Mouse (Mus musculus): ENCODE measurements around the gene Kidins220. TPM values are rescaled to one million over a fixed set of nuclear protein-coding genes. Genes with fewer than 3 reads are reported as not detected.

Gene Kidins220
- 20.6 and 29.9 TPM in 2 replicates for polyA plus RNA-seq (2012; rRNA removed)

GRCm38 (mm10) chr12:24974446-24975114 is at the start of gene Kidins220:
Kidins220 (plus strand) TSS chr12:24974925.

GRCm38 (mm10) chr12:25097052-25097209 is 122.2 kb downstream of the Kidins220 start, which contains the start of gene Id2:
Id2 (minus strand) TSS chr12:25097140.

Other genes with a start within 250 kb of the Kidins220 start
- gene Mboat2, start 144.0 kb upstream of the Kidins220 start, polyA plus RNA-seq (2012; rRNA removed): 11.3 and 14.2 TPM in 2 replicates
- gene Id2, start 122.2 kb downstream of the Kidins220 start, polyA plus RNA-seq (2012; rRNA removed): 60.3 and 73.2 TPM in 2 replicates

All from stomach, adult 2 months (tissue).